Mouse (Mus musculus) gastrocnemius, adult 8-10 months (tissue): ENCODE results near the gene Leprot. TPM values are rescaled to one million over a fixed set of nuclear protein-coding genes. Genes with fewer than 3 reads are reported as not detected.

ENCODE experiments used
- DNase-seq, 2 experiments: peaks; one replicate each; pipeline ENCODE4 v3.0.0; 2022; ENCODE audit warnings: low spot score in 2 of 2
- total RNA-seq, 4 experiments: library from RNA; stranded (reverse); gene quantifications; 2 replicates each; pipeline ENCODE4 v1.2.4; 2022

Leprot gene
- total RNA-seq, 4 experiments from 2014 or later = 6.4 to 10.2 (median 8.4) TPM

DNA sequence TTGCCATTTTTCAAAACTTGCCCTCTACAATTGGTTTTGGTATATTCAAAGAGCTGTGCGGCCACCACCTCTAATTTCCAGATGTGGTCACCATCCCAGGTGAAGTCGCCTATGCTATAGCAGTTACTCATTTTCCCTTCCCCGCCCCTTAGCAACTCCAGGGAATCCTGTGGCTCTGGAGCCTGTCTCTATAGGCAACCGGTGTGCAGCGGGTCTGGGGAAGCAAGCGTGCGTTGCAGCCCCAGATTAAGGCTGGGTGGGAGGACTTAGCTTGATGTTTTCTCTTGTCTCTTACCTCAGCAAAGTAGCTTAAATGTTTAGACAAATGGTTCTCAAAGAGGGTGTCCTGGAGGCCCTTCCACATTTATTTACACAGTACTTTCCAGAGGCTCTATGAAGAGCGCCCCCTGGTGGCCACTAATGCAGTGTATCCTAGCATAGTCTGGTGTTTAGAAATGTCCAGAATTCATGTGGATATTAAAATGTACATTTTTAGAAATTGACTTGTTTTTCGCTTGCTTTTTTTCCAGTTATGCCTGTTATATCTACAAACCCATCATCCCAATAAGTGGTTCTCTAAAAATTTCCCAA, 16.7 kb downstream of the Leprot start:
- DNase-seq = no peak

DNA sequence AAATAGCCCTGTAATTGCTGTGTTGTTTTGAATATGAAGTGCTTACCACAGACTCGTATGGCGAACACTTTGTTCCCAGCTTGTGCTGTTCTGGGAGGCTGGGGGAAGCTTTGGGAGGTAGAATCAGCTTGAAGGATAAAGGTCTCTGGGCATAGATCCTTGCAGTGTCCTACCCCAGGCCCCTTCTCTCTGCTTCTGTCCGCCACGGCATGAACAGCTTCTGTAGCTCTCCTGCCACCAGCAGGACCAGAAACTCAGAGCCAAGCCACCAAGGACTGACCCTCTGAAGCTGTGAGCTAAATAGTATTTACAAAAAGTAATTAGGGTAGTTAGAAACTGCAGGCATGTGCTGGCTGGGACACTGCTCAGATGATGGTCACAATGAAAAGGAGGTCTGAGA, 17.2 kb downstream of the Leprot start:
- DNase-seq = no peak

DNA sequence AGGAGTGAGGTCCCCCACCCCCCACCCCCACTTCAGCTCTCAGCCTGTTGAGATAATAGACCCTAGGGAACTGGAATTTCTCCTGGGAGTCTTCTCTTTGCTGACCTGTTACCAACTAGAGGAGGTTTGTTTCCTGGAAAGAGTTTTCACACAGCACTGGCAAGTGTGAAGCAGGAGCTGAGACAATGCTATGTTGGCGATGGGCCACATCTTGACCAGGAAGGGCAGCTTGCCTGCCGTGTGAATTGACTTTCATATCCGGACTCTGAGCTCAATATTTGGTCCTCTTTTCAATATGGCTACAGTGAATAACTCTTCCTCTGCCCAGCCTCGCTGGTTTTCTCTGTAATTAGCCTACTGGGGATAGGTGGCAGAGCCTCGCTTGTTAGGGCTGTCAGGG, 21.6 kb downstream of the Leprot start:
- DNase-seq = no peak

DNA sequence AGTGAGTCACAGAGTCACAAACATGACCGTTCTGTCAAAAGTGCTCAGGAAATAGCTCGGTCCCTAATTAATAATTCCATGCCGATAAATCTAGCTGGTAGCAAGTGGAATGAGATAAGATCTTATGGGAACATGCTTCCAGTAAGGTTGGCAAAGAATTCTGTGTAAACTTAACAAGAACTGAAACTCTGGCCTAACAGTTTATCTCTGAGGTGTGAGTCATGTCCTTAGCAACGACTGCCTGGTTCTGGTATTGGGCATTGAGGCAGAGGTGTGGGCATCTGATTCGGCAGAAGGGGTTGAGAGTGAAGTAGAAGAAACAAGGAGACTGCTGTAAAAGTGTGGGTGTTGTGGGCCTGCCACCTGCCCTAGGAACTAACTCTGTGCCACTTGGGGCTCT, 22.3 kb downstream of the Leprot start:
- DNase-seq = no peak

GRCm38 (mm10) chr4:101674790-101675189, 27.3 kb downstream of the Leprot start:
- DNase-seq = no peak

GRCm38 (mm10) chr4:101675726-101676125, 28.2 kb downstream of the Leprot start:
- DNase-seq = peak in 1 of 2 experiments; percentile 9

- no peak for DNase-seq
Observed at GRCm38 (mm10) chr4:101682620-101683019, 35.1 kb downstream of the Leprot start.

DNA sequence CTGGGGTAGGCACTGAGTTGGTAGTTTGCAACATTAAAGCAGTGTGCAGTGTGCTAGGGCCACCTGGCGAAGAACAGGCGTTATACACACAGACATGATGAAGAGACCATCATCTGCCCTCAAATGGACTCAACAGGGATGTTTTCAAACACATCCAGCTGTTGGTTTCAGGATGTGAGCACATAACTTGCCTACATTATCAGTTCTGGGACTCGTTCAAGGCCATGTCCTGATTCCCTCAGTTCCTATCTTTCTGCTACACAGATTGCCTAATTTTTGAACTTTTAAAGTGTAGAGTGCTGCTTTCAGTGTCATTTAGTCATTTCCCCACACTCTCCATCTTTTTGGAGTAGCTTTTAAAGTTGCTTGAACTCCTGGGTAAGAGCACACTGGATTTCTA, 35.6 kb downstream of the Leprot start:
- DNase-seq = no peak

- no peak for DNase-seq
Observed at GRCm38 (mm10) chr4:101684821-101685220, 37.3 kb downstream of the Leprot start.

- no peak for DNase-seq
Observed at GRCm38 (mm10) chr4:101686227-101686810, 38.8 kb downstream of the Leprot start.

DNA sequence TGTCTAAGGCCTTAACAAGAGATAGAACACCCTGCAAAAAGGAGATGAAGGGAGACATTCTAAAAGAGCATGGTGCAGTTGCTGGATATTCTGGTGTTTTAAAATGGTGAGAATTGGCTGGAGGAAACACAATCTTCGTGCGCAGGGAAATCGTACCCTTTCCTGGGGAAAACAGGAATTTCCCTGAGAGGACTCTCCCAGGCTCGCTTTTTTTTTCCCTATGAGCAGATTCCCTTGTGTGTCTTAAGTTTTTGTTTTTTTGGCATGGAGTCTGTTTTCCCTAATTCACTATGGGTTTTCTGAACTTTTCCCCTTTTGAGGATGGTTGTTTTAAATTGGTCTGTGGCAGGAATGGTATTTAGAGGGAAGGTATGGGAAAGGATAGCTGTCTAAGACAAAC, 41.7 kb downstream of the Leprot start:
- no peak for DNase-seq

DNA sequence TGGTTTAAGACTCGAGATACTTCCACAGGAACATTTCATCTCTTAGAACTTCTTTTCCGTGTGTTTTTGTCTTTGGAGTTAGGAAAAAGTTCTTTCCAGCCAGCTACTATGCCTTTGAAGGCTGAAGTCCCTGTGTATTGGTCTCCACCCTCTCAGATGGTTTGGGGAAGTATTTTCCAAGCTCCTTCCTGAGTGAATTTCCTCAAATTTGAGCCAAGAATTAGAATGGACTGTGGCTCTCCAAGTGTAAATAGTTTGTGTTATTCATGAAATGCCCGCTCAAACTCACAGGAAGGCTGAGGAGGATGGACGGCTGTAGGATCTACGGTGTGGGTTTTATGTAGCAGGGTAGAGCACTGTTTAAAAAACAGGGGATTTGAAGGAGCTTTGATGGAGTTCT, 42.1 kb downstream of the Leprot start:
- DNase-seq = no peak

DNA sequence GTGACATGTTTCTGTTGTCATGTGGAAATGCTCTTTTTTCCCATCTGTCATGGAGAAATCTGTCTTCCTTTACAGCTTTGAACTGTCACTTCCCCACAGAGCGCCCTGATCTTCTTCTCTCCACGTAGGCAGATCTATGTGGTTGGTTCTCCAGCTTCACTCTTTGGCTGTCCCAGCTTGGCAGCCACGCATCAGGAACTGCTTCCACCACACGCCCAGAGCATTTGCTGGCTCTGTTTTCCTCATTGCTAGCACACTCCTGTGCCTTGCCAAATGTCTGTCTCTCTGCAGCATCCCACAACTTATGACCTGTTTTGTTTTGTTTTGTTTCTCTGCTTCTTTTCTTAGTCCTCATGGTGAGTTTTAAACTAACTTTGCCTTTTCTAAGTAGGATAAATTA, 45.4 kb downstream of the Leprot start:
- DNase-seq = peak in 1 of 2 experiments; percentile 27

GRCm38 (mm10) chr4:101694529-101694928, 47.0 kb downstream of the Leprot start:
- DNase-seq = no peak

DNA sequence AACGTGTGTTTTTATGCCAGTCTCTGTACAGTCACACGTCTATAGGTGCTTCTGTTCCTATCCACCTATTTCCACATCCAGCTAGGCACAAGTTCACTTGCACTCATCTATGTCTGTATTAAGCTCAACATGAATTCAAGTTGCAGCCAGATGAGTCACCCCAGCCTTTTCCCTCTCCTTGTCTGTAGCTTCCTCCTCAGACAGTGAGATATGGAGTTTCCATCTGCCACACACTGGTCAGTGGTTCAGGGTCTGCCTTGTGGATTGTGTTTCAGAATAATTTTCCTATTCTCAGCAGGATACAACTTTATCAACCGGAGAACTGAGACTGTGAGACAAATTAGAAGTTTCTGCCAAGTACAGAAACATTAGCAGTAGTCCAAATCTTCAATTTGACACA, 49.7 kb downstream of the Leprot start:
- no peak for DNase-seq

GRCm38 (mm10) chr4:101699423-101699822, 51.9 kb downstream of the Leprot start:
- DNase-seq = peak; percentile 7 to 10

DNA sequence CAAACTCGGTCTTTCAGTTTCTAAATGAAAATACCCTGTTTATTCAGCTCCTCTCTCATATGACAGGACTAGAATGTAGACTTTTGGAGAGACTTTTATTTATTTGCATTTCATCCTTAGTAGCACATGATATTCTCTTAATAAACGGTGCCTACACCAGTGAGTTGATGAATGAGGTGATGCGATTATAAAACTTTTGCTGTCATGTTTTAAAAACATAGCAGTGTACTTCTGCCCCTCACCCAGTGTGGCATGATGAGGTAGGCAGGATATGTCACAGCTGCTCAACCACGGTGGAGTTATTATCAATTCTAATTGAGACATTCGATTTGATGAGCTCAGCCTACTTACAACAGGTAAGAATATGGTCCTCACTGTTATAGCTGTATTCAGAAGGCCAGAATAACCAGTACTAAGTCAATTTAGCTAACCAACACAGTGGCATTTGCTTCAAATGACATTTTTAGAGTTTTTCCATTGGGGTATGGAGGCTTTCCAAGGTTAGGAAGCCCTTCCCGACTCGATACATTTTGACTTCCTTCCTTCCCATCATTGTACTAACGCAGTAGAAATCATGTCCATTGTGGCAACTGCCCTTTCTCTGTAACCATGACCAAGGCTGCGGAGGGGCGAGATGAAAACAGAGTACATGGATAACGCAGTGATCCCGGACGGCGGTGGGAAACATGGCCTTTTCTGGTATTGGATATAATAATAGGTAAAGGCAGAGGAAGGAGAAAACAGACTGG, 53.5 kb downstream of the Leprot start:
- no peak for DNase-seq

GRCm38 (mm10) chr4:101705325-101705724, 57.8 kb downstream of the Leprot start:
- DNase-seq = no peak

GRCm38 (mm10) chr4:101707234-101707633, 59.7 kb downstream of the Leprot start:
- DNase-seq = no peak

GRCm38 (mm10) chr4:101707953-101708352, 60.4 kb downstream of the Leprot start:
- no peak for DNase-seq
